Mouse (Mus musculus): ENCODE data around the gene Ctnnbl1.

The Ctnnbl1 gene

DNA sequence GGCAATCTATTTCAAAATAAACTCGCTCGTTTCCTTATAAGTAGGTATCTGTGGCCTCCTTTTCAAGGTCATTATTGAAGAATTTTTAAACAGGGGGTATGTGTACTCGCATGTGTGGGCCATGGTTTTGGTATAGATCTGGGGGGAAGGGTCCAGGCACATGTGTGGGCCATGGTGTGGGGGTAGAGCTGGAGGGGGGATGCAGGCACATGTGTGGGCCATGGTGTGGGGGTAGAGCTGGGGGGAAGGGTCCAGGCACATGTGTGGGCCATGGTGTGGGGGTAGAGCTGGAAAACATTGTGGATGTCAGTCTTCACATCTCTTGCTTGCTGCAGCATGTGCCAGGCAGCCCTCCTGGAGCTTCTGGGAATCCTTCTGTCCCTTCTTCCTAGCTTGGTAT lies 129.9 kb downstream of the Ctnnbl1 start:
- intact Hi-C loops (cut with DNase I) = loop anchor here (5.0 kb wide), 1 partner anchor 45 kb away; no protein-coding TSS in a partner anchor

DNA sequence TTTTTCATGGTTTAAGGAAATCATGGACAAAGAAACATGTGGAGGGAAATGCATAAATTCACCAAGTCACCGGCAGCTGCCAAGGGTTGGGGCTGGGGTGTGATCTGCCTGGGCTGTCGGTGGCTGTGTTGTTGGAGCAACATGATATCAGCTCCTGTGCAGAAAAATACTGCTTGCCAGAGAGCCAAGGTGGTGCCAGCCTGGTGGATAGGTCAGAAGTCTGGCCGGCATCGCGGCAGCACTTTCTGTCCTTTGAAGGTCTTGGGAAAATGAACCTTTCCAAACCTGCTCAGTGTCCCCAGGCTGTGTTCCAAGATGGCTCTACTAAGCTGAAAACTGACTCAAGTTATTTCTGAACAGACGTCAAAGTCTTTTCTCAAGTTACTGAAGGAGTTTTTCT lies 133.0 kb downstream of the Ctnnbl1 start:
- intact Hi-C loops (cut with DNase I) = no loop called here

DNA sequence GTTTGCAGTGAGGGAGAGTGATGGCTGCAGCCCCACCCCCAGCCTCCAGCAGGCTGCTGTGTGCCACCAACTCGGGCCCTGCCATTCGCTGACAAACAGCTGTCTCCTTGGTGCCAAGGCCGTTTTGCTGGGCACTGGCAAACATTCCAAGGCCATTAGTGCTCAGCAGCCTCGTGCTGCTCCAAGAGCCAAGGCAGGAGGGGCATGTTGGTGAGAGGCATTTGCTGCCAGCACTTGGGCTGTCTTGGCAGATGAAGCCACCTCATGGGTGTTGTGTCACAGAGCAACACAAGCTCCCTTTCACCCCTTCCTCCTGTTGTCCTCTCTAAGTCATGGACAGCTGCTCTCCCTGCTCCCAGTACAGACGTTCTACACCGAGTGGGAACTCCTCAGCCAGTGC lies 136.0 kb downstream of the Ctnnbl1 start:
- intact Hi-C loops (cut with DNase I) = no loop called here

DNA sequence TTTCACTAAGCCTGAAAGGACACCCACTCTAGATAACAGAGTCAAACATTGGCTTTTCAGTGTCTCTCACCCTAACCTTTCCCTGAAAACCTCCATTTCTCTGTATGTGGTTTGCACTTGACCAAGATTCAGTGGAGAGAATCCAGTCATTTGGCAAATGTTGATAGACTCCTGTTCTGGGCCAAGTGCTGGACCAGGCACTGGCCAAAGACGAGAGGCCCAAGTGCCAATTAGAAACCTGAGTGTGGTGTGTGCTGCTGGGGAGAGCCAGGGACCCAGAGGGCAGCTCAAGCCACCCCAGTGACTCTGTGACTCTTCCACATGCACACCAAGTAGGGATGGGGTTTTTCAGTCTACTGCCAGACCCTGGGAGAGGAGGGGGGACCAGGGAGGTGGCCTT lies 136.5 kb downstream of the Ctnnbl1 start:
- intact Hi-C loops (cut with DNase I) = no loop called here

DNA sequence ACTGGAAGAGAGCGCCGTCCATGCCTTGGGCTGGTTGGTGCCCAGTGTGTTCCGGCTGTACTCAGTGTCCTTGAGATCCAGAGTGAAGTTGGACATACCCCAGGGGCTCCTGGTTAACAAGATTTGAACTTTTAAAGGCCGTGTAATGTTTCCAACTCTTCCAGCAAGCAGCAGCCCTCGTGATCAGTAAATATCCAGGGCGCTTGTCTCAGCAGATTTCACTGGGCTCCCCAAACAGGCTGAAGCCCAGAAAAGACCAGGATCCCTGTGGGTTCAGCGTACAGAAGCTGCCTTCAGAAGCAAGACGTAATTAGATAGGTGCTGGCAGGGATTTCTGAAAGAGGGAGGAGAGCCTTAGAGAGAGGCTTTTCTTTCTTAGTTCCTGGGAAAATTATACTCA lies 137.9 kb downstream of the Ctnnbl1 start:
- intact Hi-C loops (cut with DNase I) = no loop called here

DNA sequence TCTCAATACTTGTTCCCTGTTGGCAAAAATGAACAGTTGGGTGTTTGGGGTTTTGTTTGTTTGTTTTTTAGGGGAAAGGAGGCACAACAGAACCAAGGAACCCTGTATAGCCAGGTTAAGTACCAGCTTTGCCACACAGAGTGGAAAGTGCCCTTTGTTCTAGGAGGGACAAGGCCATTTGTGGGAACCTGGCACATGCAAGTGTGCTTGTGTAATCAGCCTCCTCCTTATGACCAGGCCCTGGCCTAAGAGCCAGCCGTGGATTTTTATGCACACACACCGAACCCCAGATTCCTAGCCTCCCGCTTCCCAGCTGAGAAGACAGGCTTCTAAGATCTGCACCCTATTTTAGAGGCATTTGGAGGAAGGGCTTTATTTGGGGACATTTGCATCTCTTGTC lies 140.2 kb downstream of the Ctnnbl1 start:
- intact Hi-C loops (cut with DNase I) = no loop called here

DNA sequence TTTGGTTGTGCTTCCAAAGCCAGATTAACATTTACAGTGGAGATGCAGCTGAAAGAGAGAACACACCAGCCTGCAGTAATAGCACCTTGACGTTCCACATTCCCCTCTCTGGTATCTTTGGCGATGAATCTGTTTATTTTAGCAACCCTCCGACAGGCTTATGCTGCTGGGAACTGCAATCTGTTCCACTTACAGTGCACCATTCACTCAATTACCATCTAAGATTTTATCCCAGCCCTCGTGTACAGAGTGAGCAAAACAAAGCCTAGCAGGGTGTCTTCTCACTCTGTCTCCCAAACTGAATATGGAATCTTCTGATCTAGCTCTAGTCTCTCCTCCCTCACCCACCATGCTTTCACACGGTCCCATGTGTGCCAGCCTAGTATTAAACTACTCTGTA lies 140.8 kb downstream of the Ctnnbl1 start:
- intact Hi-C loops (cut with DNase I) = no loop called here

DNA sequence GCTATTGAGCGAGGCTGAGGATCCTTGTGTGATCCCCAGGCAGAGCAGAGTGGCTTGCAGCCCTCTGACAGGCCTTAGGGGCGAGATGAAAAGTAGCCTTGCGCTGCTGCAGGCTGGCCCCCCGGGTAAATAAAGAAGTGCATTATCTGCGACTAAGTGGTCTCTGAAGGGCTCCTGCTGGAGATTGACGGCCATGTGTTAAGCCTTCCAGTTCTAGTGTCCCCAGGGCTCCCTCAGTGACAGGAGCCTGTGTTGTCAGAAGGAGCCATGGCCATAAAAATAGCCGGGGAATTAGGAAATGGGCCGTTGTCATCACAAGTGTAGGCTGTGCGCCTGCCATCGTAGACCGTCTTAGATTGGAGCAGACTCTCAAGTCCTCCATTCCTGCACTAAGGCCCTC lies 144.7 kb downstream of the Ctnnbl1 start:
- intact Hi-C loops (cut with DNase I) = no loop called here

DNA sequence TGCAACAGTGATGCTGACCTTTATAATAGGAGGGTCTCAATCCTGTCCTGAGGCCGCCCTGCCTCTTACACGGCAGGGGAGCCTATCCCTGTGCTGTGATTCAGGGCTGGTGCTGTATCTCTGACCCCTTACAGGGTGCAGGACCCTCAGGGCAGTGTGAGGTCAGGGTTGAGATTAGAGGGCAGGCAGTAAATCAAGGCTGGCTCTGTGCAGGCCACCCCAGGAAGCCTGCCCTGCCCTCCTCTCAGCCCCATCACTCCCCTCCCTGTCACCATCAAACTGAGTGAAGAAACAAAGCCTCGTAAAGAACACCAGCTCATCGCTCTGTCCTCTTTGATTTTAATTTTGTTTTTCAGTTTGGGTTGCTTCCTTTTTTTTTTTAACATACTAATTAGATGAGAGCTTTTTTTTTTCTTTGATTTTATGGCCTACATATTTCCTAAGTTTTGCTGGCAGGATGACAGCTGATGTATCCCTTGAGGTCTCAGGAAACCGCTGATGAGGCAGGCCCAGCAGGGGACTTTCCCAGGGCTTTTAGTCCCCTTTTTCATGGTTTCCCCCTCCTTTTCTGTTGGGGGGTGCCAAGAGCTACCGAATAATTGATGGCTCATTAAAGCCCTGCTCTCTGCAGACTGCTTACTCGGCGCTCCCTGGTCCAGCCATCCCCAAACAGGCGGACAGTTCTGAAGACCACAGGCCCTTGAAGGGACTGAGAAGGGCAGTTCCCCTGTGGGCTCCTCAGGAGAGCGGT lies 150.2 kb downstream of the Ctnnbl1 start:
- intact Hi-C loops (cut with DNase I) = no loop called here

DNA sequence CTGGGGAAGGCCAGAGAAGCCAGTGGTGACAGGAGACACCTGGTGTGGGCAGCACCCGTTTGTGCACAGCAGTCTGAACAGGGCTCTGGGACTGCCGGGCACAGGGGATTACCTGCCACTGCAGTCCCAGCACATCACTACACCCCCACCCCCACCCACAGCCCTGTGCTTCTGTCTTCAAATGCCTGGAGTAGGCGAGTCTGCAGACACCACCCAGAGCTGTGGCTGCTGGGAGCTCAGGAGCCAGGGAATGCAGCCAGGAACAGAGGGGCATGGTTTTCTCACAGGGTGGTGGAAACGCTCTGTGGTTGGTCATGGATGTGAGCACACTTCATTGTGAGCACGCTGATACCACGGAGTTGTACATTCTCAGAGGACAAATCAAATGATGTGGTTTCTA lies 154.0 kb downstream of the Ctnnbl1 start:
- intact Hi-C loops (cut with DNase I) = no loop called here

DNA sequence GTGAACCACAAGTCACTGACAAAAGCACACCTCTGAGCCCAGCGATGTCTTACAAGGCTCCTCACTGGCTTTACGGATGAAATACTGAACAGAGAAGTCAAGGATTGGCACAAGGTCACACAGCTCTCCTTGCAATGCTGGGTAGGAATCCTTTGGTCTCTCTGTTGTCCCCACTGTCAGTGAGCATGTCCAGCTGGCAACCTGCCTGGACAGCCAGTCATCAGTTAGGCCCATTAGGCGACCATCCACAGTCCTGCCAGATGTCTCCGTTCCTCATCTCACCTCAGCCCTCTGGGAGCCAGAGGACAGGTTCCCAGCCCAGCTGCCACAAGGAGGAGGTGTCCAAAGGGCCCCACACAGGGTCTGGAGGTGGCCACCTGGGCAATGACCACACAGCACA lies 159.9 kb downstream of the Ctnnbl1 start:
- intact Hi-C loops (cut with DNase I) = no loop called here

DNA sequence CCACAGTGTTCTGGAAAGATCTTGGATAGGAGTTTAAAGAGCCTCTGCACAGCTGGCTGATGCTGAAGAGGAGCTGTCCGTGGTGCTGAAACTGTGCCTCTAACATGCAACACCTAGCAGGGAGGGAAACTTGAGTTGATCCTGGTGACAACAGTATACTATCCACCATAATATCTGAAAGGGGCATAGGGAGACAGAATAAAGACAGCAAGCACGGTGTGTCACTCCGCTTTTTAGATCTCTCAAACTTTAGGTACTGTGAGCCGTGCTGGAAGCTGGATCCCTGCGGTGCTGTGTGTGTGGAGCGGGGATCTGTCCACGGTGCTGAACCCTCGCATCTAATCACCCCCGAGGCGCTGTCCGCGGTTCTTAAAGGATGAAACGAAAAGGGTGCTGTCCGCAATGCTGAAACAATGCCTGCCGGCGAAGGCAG lies 176.0 kb downstream of the Ctnnbl1 start:
- intact Hi-C loops (cut with DNase I) = no loop called here

DNA sequence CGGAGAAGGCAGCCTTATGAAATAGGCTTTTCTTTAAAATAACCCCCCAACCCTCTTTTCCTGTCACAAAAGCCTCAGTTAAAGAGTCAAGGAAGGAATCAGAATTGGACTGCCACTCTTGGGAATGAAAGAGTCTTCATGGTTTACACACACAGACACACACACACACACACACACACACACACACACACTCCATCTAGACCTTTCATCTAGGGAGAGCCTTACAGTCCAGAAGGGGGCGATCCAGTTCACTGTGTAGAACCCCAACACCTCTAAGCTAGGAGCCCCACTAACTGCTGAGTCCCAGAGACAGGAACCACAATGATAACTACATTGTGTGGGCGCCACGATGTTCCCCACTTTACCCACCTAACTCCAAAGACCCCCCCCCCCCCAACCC lies 176.5 kb downstream of the Ctnnbl1 start:
- intact Hi-C loops (cut with DNase I) = no loop called here

DNA sequence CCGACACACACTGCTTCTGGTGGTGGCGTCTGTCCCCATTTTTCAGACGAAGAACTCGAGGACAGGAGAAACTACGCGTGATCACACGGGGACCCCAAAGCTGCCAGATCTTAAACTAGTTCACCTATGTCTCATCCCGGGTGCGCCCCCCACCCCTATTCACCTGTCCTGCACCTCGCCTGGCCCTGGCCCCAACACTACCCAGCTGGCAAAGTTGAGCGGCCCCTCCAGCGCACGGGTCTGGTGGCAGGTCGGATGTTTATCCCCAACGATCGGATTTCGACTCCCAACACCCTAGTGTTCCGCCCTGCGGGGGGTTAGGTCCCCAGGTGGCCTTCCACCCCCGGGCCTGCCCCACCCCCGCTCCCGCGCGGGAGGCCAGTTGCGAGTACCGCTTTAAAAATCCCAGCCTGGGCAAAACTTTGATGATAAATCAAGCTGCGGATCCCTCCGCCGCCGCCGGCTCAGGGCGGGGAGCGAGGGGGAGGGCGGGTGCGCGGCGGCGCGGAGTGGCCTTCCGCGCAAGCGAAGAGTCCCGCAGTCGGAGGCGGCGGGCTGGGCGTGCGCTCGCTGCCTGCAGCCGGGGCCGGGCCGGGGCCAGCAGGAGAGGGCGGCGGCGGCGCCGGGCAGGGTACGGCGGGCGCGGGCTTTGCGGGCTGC lies 177.0 kb downstream of the Ctnnbl1 start, which contains the start of gene Vstm2l:
Gene Vstm2l, plus strand, starts transcription at position 549 of the 660 bp plus-strand sequence.
- intact Hi-C loops (cut with DNase I) = no loop called here

DNA sequence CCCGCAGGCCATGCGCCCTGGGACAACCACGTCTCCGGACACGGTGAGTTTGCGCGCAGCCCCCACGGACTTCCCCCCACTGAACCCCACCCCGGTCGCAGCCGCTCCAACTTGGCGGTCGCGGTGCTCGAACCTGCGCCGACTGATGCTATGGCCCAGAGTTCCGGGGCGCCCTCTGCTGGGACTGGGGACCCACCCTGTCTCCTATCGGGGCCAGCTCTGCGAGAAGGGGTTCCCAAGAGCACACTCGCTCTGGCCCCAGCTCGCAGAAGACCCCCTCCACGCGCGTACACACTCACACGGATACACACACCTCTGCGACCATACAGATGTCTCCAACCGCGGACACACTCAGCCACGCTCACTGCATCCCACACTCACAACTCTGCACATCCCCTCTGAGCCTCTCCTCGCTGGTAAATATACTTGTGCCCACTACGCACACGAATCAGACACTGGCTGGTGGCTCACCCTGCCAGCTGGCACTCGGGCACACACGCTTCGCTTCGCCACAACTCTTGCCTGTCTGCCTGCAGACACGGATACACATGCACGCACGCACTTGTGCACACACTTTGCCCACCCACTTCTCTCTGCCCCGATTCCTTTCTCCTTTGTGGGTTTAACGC lies 177.8 kb downstream of the Ctnnbl1 start:
- intact Hi-C loops (cut with DNase I) = no loop called here

DNA sequence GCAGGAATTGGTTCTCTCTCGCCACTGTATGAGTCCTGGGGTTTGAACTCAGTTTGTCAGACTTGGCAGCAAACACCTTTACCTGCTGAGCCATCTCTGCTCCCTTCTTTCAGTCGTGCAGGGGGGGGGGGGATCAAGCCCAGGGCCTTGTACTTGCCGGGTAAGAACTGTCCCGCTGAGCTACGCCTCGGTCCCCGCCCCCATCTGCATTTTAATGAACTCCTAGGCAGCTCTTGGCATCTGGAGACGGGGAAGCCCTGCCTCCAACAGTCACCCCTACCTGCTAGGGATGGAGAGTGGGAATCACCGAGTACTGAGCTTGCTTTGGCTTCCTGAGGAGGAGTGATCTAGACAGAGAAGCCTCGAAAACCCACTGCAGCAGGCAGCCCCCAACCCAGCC lies 181.3 kb downstream of the Ctnnbl1 start:
- intact Hi-C loops (cut with DNase I) = no loop called here

DNA sequence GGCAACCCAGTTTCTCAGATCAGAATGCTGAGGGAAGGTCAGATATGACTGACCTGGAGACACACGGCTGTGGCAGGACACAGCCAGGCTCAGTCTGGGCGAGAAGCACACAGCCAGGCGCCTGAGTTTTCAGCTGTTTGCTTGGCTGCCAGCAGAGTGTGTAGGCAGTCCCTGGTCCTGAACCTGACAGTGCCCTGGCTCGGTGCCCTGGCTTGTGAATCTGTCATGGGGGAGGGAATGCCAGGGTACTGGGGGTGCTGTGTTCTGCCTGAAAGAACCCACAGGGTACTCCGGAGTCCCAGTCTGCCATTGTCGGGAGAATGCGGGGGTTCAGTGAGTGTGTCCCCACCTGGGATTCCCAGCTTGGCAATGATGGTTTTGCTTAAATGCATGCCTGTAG lies 184.3 kb downstream of the Ctnnbl1 start:
- intact Hi-C loops (cut with DNase I) = no loop called here

DNA sequence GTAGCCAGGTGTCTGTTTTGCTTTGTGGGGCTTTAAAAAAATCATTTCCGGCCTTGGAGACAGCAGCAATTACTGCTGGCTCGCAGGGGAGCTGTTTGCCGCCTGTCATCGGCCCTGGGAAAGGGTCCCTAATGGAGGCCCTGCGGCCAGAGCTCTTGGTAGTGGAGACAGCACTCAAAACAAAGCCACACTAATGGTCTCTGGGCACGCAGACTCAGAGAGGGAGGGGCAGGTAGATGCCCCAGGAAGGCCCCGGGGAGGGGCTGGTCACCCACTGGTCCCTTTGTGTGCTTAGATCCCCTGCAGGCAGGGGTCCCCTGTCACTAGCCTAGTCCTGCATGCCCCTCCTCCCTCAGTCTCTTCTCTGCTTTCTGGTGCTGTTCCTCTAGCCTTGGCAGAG lies 186.2 kb downstream of the Ctnnbl1 start:
- intact Hi-C loops (cut with DNase I) = no loop called here

DNA sequence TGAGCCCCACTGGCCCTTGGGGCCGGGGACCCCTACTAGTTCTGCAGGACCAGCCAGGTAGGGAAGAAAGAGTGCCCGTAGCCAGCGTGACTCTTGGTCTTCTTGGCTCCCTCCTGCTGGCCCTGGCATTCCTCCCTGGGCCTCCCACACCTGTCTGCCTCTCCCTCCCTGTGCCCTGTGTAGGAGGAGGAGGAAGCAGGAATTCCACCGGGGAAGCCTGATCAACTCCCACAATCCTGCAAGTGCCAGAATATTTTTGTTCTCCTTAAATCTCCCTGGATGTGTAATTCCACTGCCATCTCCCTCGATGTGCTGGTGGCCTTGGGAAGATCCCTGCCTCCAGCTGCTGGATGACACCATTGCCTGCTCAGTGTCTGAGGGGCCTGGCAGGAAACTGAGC lies 187.3 kb downstream of the Ctnnbl1 start:
- intact Hi-C loops (cut with DNase I) = no loop called here

DNA sequence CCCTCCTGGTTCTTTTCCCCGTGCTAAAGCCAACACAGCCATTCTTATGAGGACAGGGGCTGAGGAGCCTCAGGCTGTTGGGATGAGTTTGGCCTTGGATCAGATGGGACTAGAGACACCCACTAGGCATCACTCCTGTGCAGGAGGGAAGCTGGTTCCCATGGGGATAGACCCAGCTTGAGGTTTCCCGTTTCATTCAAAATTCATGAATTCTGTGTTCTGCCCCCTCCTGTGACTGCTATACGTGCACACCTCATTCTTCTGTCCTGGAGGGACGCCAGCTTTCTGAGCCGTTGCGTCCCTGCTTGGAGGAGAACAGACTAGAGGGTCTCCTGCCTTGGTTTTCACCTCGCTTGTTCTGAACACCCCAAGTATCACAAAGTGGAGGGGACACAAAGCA lies 189.3 kb downstream of the Ctnnbl1 start:
- intact Hi-C loops (cut with DNase I) = no loop called here

DNA sequence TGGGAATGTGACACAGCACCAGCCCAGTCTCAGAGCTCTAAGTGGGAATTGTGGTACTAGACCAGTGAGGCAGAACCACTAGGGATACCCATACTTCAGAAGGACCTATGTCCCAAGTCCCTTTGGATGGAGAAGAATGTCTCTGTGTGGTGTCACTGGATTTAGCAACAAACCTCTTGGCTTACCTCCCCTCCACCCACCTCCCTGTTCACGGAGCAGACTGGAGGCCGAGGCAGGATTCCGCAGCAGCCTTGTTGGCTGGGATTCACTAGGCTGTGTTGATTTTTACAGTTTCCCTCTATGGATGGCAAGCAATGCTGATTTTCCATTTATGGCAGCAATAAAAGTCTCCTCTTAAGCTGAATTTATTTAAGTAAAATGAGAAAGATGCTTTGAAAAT lies 189.7 kb downstream of the Ctnnbl1 start:
- intact Hi-C loops (cut with DNase I) = no loop called here

DNA sequence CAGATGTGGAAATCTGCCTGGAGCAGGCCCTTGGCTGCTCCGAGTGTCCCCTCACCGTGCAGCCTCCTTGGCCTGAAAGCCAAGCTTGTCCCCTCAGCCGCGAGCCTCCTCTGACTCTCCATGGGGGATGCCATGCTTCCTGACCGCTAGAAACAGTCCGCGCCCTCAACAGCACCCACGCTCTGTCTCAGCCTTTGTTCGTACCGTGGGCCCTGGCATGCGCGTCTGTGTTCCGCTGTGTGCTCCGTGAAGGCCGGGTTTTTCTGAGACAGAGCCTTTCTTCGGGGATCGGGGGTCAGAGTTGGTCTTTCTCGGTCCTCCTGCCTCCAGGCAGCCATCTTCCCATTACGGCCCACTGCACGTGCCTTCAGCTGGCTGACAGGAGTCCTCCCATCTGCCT lies 190.2 kb downstream of the Ctnnbl1 start:
- intact Hi-C loops (cut with DNase I) = no loop called here

DNA sequence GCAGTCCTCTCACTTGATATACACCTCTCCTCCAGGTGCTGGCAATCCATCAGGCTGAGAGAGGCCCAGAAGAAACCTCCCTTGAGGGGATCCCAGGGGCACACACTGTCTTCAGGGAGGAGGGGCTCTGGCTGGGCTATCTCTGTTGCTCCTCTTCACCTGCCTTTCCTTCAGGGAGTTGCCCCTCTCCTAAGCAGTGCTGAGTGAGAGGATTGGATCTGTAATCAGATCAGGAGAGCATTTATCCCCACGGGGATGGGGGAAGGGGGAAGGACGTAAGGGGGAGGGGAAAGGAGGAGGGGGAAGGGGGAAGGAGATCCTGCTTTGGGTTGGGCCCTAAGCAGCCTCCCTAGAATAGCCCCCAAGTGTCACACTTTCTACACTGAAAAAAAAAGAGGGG lies 190.6 kb downstream of the Ctnnbl1 start:
- intact Hi-C loops (cut with DNase I) = no loop called here

Measured in adrenal gland (tissue).